Mouse (Mus musculus) ES-E14 (cell line): ENCODE measurements at regions not wholly inside any gene's neighbourhood (a gene's known extent, or its start where the extent isn't known, plus 50 kb on each side); places are given as distances from the start of the nearest gene placed in this dataset.

Experiments used
- CHD2 ChIP-seq: IDR thresholded peaks from 2 replicates; pipeline ENCODE4 v1.6.1; 2014; ENCODE audit warnings: mild to moderate bottlenecking, low read depth, low read length, inconsistent platforms
- MAFK ChIP-seq: IDR thresholded peaks from 2 replicates; pipeline ENCODE4 v1.6.1; 2014; ENCODE audit warnings: mild to moderate bottlenecking, low read depth, low read length, inconsistent platforms; ENCODE audit not compliant: insufficient read depth

- no peak for TF ChIP-seq MAFK
- no peak for TF ChIP-seq CHD2
These were observed 180.4 kb upstream of the Zfp637 start for GRCm38 (mm10) chr6:117660576-117660975.
